Mouse (Mus musculus) lung, embryonic 16.5 days (tissue): ENCODE measurements around the gene Prss37. TPM values are rescaled to one million over a fixed set of nuclear protein-coding genes. Genes with fewer than 3 reads are reported as not detected.

Source experiments
- ATAC-seq: fragments of 200-750 bp; cut with Nextera tagmentation; 2 replicates; pipeline ENCODE4 v1.8.0; 2017; ENCODE audit warnings: low read depth, mild to moderate bottlenecking, moderate library complexity
- H3K27ac ChIP-seq: fragments of 300-500 bp; sonication (generic); 2 replicates; pipeline ENCODE4 v1.5.1; 2014; ENCODE audit warnings: mild to moderate bottlenecking, control low read depth, low read length
- H3K27me3 ChIP-seq: fragments of 300-500 bp; sonication (generic); 2 replicates; pipeline ENCODE4 v1.6.1; 2014; ENCODE audit warnings: low read depth, low read length, mixed read lengths; ENCODE audit not compliant: control insufficient read depth, insufficient read depth
- H3K36me3 ChIP-seq: fragments of 300-500 bp; sonication (generic); 2 replicates; pipeline ENCODE4 v1.6.1; 2014; ENCODE audit warnings: low read length; ENCODE audit not compliant: control insufficient read depth, insufficient read depth
- H3K4me1 ChIP-seq: fragments of 300-500 bp; sonication (generic); replicated peaks from 2 replicates; pipeline ENCODE4 v1.6.1; 2014; ENCODE audit warnings: low read length, mixed read lengths; ENCODE audit not compliant: control insufficient read depth, insufficient read depth
- H3K4me2 ChIP-seq: fragments of 300-500 bp; sonication (generic); 2 replicates; pipeline ENCODE4 v1.6.1; 2014; ENCODE audit warnings: low read depth, low read length, control low read depth
- H3K4me3 ChIP-seq: fragments of 300-500 bp; sonication (generic); 2 replicates; pipeline ENCODE4 v1.5.1; 2014; ENCODE audit warnings: mild to moderate bottlenecking, low read length, control low read depth
- H3K9ac ChIP-seq: fragments of 300-500 bp; sonication (generic); 2 replicates; pipeline ENCODE4 v1.6.1; 2014; ENCODE audit warnings: low read length, control low read depth
- H3K9me3 ChIP-seq: fragments of 300-500 bp; sonication (generic); 2 replicates; pipeline ENCODE4 v1.6.1; 2016; ENCODE audit warnings: low read length; ENCODE audit not compliant: control insufficient read depth
- WGBS: fragments of 180-500 bp; shearing (Covaris S2); extraction: QIAGEN DNeasy Blood & Tissue Kit; methylation state at CpG from one replicate; pipeline ENCODE4 v1.1.7; 2014; 5-methylcytosine and 5-hydroxymethylcytosine counted together
- polyA plus RNA-seq: library from polyadenylated mRNA; unstranded; fragments of >200 nt; fragmentation: Nextera tagmentation; extraction: Ambion mirVana; gene quantifications from 2 replicates; pipeline ENCODE4 v1.2.1, GENCODE M21; 2015

The Prss37 gene
- polyA plus RNA-seq, 1 experiment from 2014 or later = not detected

GRCm38 (mm10) chr6:40470916-40471719, 48.2 kb downstream of the Prss37 start, which contains the start of gene Ssbp1:
Gene Ssbp1, plus strand, starts transcription at chr6:40471352.
- peak within 1 kb of the TSS; percentile 80 for H3K4me2 ChIP-seq
- H3K9ac ChIP-seq = peak within 1 kb of the TSS; percentile 96
- ATAC-seq = peak; percentile 98
- H3K27ac ChIP-seq = peak within 1 kb of the TSS; percentile 96
- H3K4me1 ChIP-seq = peaks cover 4% of the 10 kb centered on the region
- peaks cover 21% of the 10 kb centered on the region for H3K36me3 ChIP-seq
- no peaks in the 10 kb centered on the region for H3K9me3 ChIP-seq
- no peaks in the 10 kb centered on the region; the same call in 1 of the 2 replicates for H3K27me3 ChIP-seq
- 1% methylated on average over 54 of the region's 54 CpGs for WGBS
- H3K4me3 ChIP-seq = peak within 1 kb of the TSS; percentile 86

DNA sequence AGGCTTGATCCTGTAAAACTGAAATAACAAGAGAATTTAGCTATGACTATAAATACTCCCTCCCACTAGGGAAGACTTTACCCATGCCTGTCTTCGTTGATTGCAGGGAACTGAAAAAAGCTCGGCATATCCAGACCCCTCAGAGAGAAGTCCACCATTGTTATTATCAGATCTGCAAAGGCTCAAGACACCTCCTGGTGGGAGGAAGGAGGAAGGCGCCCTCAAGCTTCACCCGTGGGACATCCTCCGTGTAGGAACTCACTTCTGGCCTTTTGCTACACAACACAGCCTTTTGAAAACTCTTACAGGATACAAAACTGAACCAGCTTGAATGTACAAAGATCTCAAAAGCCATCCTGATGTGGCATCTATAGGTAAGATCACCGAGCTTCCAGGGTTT, 53.6 kb downstream of the Prss37 start:
- Histone ChIP-seq H3K27ac (no peak overlapping the region), H3K4me2 (no peak overlapping the region), H3K4me3 (no peak overlapping the region), H3K4me1 (no peaks in the 10 kb centered on the region), H3K9me3 (no peaks in the 10 kb centered on the region), H3K36me3 (no peaks in the 10 kb centered on the region), H3K9ac (no peak overlapping the region), H3K27me3 (no peaks in the 10 kb centered on the region; the same call in 1 of the 2 replicates)
- ATAC-seq = no peak
- WGBS = 49% methylated on average over 6 of the region's 6 CpGs

Other genes starting within 250 kb of the Prss37 start
- gene Agk, start 194.3 kb downstream of the Prss37 start, polyA plus RNA-seq = 38.3 and 41.1 TPM in 2 replicates
- 8.6 and 9.6 TPM in 2 replicates for gene E330009J07Rik, start 83.4 kb downstream of the Prss37 start, polyA plus RNA-seq
- 0.08 TPM in 1 of 2 replicates, not detected in the other for gene Wee2, start 80.4 kb downstream of the Prss37 start, polyA plus RNA-seq
- gene Ssbp1, start 48.2 kb downstream of the Prss37 start, polyA plus RNA-seq = 130 and 142 TPM in 2 replicates
- gene Tas2r137, start 28.3 kb downstream of the Prss37 start, polyA plus RNA-seq = not detected in 2 replicates
- gene Tas2r108, start 26.0 kb downstream of the Prss37 start, polyA plus RNA-seq = not detected in 2 replicates
- not detected in 2 replicates for gene Olfr461, start 35.5 kb upstream of the Prss37 start, polyA plus RNA-seq
- not detected in 2 replicates for gene Olfr460, start 50.0 kb upstream of the Prss37 start, polyA plus RNA-seq
- gene Clec5a, start 66.3 kb upstream of the Prss37 start, polyA plus RNA-seq = 1.6 and 1.9 TPM in 2 replicates
- not detected in 2 replicates for gene Tas2r138, start 93.8 kb upstream of the Prss37 start, polyA plus RNA-seq
- 0.15 and 0.29 TPM in 2 replicates for gene Mgam, start 109.3 kb upstream of the Prss37 start, polyA plus RNA-seq